Mouse (Mus musculus) heart, postnatal 4 days (tissue): ENCODE results near the gene Gfod2. TPM values are rescaled to one million over a fixed set of nuclear protein-coding genes. Genes with fewer than 3 reads are reported as not detected.

ENCODE experiments used
- total RNA-seq, 2 experiments: library from RNA; stranded (reverse); gene quantifications; 2 replicates each; pipeline ENCODE4 v1.2.3; 2021

Gfod2 gene
- total RNA-seq, 2 experiments from 2014 or later, result 4.6 to 4.9 TPM

Other genes with a start within 250 kb of the Gfod2 start
- under 1 TPM; 0.43 to 0.52 TPM for gene Hsd11b2, start 239.9 kb downstream of the Gfod2 start, total RNA-seq
- 10 to 100 TPM; 58.2 to 59.5 TPM for gene Atp6v0d1, start 192.6 kb downstream of the Gfod2 start, total RNA-seq
- 10 to 100 TPM; 51.1 to 51.5 TPM for gene Ripor1, start 153.4 kb downstream of the Gfod2 start, total RNA-seq
- gene Ctcf, start 122.1 kb downstream of the Gfod2 start, total RNA-seq, result 10 to 100 TPM; 59.1 to 63.2 TPM
- gene Agrp, start 121.3 kb downstream of the Gfod2 start, total RNA-seq, result not detected
- gene Carmil2, start 72.4 kb downstream of the Gfod2 start, total RNA-seq, result under 1 TPM; 0.41 TPM
- 10 to 100 TPM; 23.0 to 25.6 TPM for gene Acd, start 57.6 kb downstream of the Gfod2 start, total RNA-seq
- gene Pard6a, start 57.5 kb downstream of the Gfod2 start, total RNA-seq, result 1 to 10 TPM; 5.9 to 6.2 TPM
- not detected for gene 4933405L10Rik, start 51.0 kb downstream of the Gfod2 start, total RNA-seq
- gene Enkd1, start 50.5 kb downstream of the Gfod2 start, total RNA-seq, result 1 to 10 TPM; 5.4 to 6.8 TPM
- 10 to 100 TPM; 22.3 to 23.1 TPM for gene Ranbp10, start 68.7 kb upstream of the Gfod2 start, total RNA-seq
- not detected for gene Tsnaxip1, start 69.1 kb upstream of the Gfod2 start, total RNA-seq
- gene Cenpt, start 94.6 kb upstream of the Gfod2 start, total RNA-seq, result 10 to 100 TPM; 16.8 to 18.4 TPM
- gene Thap11, start 96.5 kb upstream of the Gfod2 start, total RNA-seq, result 10 to 100 TPM; 26.4 to 29.3 TPM
- gene Nutf2, start 101.9 kb upstream of the Gfod2 start, total RNA-seq, result 10 to 100 TPM; 44.7 to 45.7 TPM
- gene Edc4, start 122.2 kb upstream of the Gfod2 start, total RNA-seq, result 10 to 100 TPM; 34.0 to 34.8 TPM
- gene Nrn1l, start 134.9 kb upstream of the Gfod2 start, total RNA-seq, result not detected
- gene Pskh1, start 141.8 kb upstream of the Gfod2 start, total RNA-seq, result 10 to 100 TPM; 21.7 to 24.3 TPM
- gene Ctrl, start 175.2 kb upstream of the Gfod2 start, total RNA-seq, result under 1 TPM in 1 of 2 experiments, not detected in 1; 0.32 TPM
- 10 to 100 TPM; 85.4 to 94.0 TPM for gene Psmb10, start 179.8 kb upstream of the Gfod2 start, total RNA-seq
- gene Lcat, start 184.7 kb upstream of the Gfod2 start, total RNA-seq, result 1 to 10 TPM; 1.4 to 1.7 TPM
- 10 to 100 TPM; 62.4 to 65.8 TPM for gene Slc12a4, start 207.4 kb upstream of the Gfod2 start, total RNA-seq
- gene Dpep3, start 220.8 kb upstream of the Gfod2 start, total RNA-seq, result not detected
- gene Dus2, start 232.7 kb upstream of the Gfod2 start, total RNA-seq, result 10 to 100 TPM in 1 of 2 experiments, 1 to 10 TPM in 1; 9.8 to 10.2 TPM
- not detected for gene Dpep2nb, start 247.3 kb upstream of the Gfod2 start, total RNA-seq